Mouse (Mus musculus) stomach, postnatal 0 days (tissue): ENCODE data around the gene Ncln. TPM values are rescaled to one million over a fixed set of nuclear protein-coding genes. Genes with fewer than 3 reads are reported as not detected.
A peak's percentile ranks its signal among the peaks of the same experiment; 100 is the strongest.
"Not testable (repeated sequence)": the region's sequence is repeated elsewhere in the genome, so short reads cannot be mapped to it uniquely, and the experiment has no call there.

Experiments
- ATAC-seq: fragments of 200-750 bp; cut with Nextera tagmentation; 2 replicates; pipeline ENCODE4 v1.8.0; 2017; ENCODE audit not compliant: low FRiP score, low TSS enrichment
- DNase-seq: peaks from one replicate; pipeline ENCODE4 v3.0.0-alpha.2; 2016; ENCODE audit warnings: low spot score
- H3K27ac ChIP-seq: fragments of 300-500 bp; sonication (generic); replicated peaks from 2 replicates; pipeline ENCODE4 v1.5.1; 2014; ENCODE audit warnings: mild to moderate bottlenecking, control low read depth
- H3K27me3 ChIP-seq: fragments of 300-500 bp; sonication (generic); 2 replicates; pipeline ENCODE4 v1.6.1; 2014; ENCODE audit warnings: low read length; ENCODE audit not compliant: control insufficient read depth, insufficient read depth
- H3K36me3 ChIP-seq: fragments of 300-500 bp; sonication (generic); 2 replicates; pipeline ENCODE4 v1.6.1; 2014; ENCODE audit warnings: low read length, mixed read lengths; ENCODE audit not compliant: control insufficient read depth, insufficient read depth
- H3K4me1 ChIP-seq: fragments of 300-500 bp; sonication (generic); replicated peaks from 2 replicates; pipeline ENCODE4 v1.6.1; 2014; ENCODE audit warnings: antibody characterized with exemption; ENCODE audit not compliant: control insufficient read depth, insufficient read depth
- H3K4me2 ChIP-seq: fragments of 300-500 bp; sonication (generic); replicated peaks from 2 replicates; pipeline ENCODE4 v1.6.1; 2014; ENCODE audit warnings: low read depth, mild to moderate bottlenecking, control low read depth, moderate library complexity
- H3K4me3 ChIP-seq: fragments of 300-500 bp; sonication (generic); 2 replicates; pipeline ENCODE4 v1.5.1; 2014; ENCODE audit warnings: low read depth, low read length, control low read depth
- H3K9ac ChIP-seq: fragments of 300-500 bp; sonication (generic); 2 replicates; pipeline ENCODE4 v1.6.1; 2014; ENCODE audit warnings: mild to moderate bottlenecking, low read length, control low read depth, mixed read lengths
- H3K9me3 ChIP-seq: fragments of 300-500 bp; sonication (generic); 2 replicates; pipeline ENCODE4 v1.6.1; 2016; ENCODE audit warnings: low read length; ENCODE audit not compliant: control insufficient read depth
- CTCF ChIP-seq: IDR thresholded peaks from 2 replicates; pipeline ENCODE4 v1.5.1; 2016; ENCODE audit warnings: antibody characterized with exemption, low read depth, mild to moderate bottlenecking, moderate library complexity
- EP300 ChIP-seq: optimal IDR thresholded peaks from 2 replicates; pipeline ENCODE3; 2016; ENCODE audit warnings: antibody characterized with exemption
- WGBS: fragments of 180-500 bp; shearing (Covaris S2); extraction: QIAGEN DNeasy Blood & Tissue Kit; methylation state at CpG from one replicate; pipeline ENCODE4 v1.1.7; 2014; 5-methylcytosine and 5-hydroxymethylcytosine counted together
- polyA plus RNA-seq: library from polyadenylated mRNA; unstranded; fragments of >200 nt; fragmentation: Nextera tagmentation; extraction: Ambion mirVana; gene quantifications from 2 replicates; pipeline ENCODE4 v1.2.1, GENCODE M21; 2015

The Ncln gene
- polyA plus RNA-seq, 1 experiment from 2014 or later, result 37.0 TPM

GRCm38 (mm10) chr10:81452947-81453288 is 43.3 kb downstream of the Ncln start:
- Histone ChIP-seq H3K9ac (no peak overlapping the region), H3K9me3 (no peaks in the 10 kb centered on the region), H3K36me3 (no peaks in the 10 kb centered on the region), H3K4me1 (no peaks in the 10 kb centered on the region), H3K27me3 (peaks cover 5% of the 10 kb centered on the region; the same call in 1 of the 2 replicates), H3K4me3 (no peak overlapping the region), H3K27ac (no peak overlapping the region), H3K4me2 (no peak overlapping the region)
- WGBS, result 3% methylated on average over 14 of the region's 14 CpGs
- TF ChIP-seq CTCF, result no peak
- no peak for TF ChIP-seq EP300
- DNase-seq, result peak; percentile 21
- ATAC-seq, result no peak

DNA sequence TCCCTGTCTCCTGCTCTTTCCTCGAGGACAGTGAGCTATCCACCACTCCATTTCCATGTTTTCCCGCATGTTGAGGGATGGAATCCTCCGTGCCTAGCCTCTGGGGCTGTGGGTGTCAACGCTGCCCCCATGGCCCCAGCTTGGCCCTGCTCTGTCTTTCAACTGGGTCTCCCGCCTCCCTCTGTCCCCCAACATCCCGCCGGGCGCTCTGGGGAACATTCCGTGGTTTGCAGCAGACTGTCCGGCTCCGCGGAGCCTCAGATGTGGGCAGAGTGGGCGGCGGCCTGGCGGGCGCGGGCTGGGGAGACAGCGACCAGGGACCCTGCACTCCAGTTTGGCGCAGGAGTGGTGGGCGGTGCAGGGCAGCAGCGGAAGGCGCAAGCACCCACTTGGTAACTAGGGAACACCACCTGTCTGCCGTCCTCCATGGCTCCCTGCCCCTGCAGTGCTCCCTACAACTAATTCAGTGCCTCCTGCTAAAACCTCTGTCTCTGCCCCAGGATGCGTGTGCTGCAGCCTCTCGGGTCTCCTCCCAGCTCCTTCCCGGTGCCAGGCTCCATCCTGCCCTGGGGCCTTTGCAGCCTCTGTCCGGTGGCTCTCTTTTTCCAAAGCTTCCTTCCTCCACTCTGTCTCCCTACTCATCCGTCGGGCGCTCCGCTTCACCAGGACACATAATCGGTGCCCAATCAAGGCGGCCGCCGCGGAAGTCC is 43.8 kb downstream of the Ncln start:
- no peak for ATAC-seq
- H3K4me3 ChIP-seq, result no peak overlapping the region

GRCm38 (mm10) chr10:81451365-81451745 is 44.8 kb downstream of the Ncln start:
- H3K4me2 ChIP-seq, result no peak overlapping the region
- 60% methylated on average over 6 of the region's 6 CpGs for WGBS
- no peaks in the 10 kb centered on the region for H3K4me1 ChIP-seq
- no peaks in the 10 kb centered on the region for H3K36me3 ChIP-seq
- DNase-seq, result peak; percentile 11
- no peak overlapping the region for H3K4me3 ChIP-seq
- no peak overlapping the region for H3K9ac ChIP-seq
- no peak overlapping the region for H3K27ac ChIP-seq
- no peaks in the 10 kb centered on the region for H3K9me3 ChIP-seq
- no peak for ATAC-seq
- H3K27me3 ChIP-seq, result peaks cover 5% of the 10 kb centered on the region; the same call in 1 of the 2 replicates
- TF ChIP-seq CTCF (no peak), EP300 (no peak)

More for the DNA sequence above, 43.8 kb downstream of the Ncln start:
- DNase-seq, result peak; percentile 17
- no peak for TF ChIP-seq CTCF
- no peak for TF ChIP-seq EP300
- no peaks in the 10 kb centered on the region for H3K36me3 ChIP-seq
- H3K4me2 ChIP-seq, result no peak overlapping the region
- WGBS, result 7% methylated on average over 36 of the region's 36 CpGs
- no peak overlapping the region for H3K27ac ChIP-seq
- H3K27me3 ChIP-seq, result peaks cover 5% of the 10 kb centered on the region; the same call in 1 of the 2 replicates
- no peak overlapping the region for H3K9ac ChIP-seq
- H3K9me3 ChIP-seq, result no peaks in the 10 kb centered on the region
- H3K4me1 ChIP-seq, result no peaks in the 10 kb centered on the region

- no peak overlapping the region for H3K4me2 ChIP-seq
- no peaks in the 10 kb centered on the region for H3K36me3 ChIP-seq
- DNase-seq, result no peak
- 52% methylated on average over 9 of the region's 9 CpGs for WGBS
- no peak overlapping the region for H3K9ac ChIP-seq
- H3K27me3 ChIP-seq, result peaks cover 5% of the 10 kb centered on the region; the same call in 1 of the 2 replicates
- ATAC-seq, result no peak
- no peak overlapping the region for H3K27ac ChIP-seq
- H3K4me1 ChIP-seq, result no peaks in the 10 kb centered on the region
- no peak overlapping the region for H3K4me3 ChIP-seq
- H3K9me3 ChIP-seq, result no peaks in the 10 kb centered on the region
- TF ChIP-seq EP300, result no peak
- TF ChIP-seq CTCF, result no peak
Observed at GRCm38 (mm10) chr10:81450641-81451364, 45.4 kb downstream of the Ncln start.

DNA sequence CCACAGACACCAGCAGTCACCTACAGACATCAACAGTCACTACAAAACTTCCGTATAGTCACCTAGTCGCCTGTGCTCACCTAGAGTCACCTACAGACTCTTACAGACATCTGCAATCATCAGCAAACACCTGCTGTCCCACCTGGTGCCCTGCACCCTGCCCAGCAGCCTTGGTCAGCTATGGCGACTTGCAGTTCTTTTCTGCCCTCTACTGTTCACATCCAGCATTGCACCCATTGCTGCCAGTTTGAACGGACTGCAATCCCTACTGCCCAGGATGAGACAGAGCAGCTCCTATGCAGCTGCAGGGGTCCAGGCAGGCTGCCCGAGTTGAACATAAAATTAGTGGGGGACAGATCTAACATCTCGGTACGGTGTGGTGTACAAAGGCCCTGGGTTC is 46.1 kb downstream of the Ncln start:
- peaks cover 5% of the 10 kb centered on the region; the same call in 1 of the 2 replicates for H3K27me3 ChIP-seq
- ATAC-seq, result peak; percentile 66
- peak; percentile 90 for DNase-seq
- no peak for TF ChIP-seq EP300
- peak; percentile 99 for TF ChIP-seq CTCF
- H3K9ac ChIP-seq, result no peak overlapping the region
- H3K9me3 ChIP-seq, result no peaks in the 10 kb centered on the region
- no peak overlapping the region for H3K27ac ChIP-seq
- WGBS, result 3% methylated on average over 7 of the region's 7 CpGs
- H3K4me3 ChIP-seq, result no peak overlapping the region
- H3K4me2 ChIP-seq, result no peak overlapping the region
- H3K36me3 ChIP-seq, result no peaks in the 10 kb centered on the region
- no peaks in the 10 kb centered on the region for H3K4me1 ChIP-seq

DNA sequence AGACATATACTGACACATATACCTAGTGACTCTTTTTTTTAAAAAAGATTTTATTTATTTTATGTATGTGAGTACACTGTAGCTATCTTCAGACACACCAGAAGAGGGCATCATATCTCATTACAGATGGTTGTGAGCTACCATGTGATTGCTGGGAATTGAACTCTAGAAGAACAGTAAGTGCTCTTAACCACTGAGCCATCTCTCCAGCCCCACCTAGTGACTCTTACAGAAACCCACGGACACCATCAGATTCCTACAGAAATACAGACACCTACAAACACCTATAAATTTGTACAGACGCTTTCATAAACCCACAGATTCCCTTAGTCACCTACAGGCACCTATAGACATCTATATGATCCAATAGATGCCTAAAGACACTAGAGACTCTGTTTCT is 50.7 kb downstream of the Ncln start:
- peak; percentile 43 for TF ChIP-seq CTCF
- H3K27me3 ChIP-seq, H3K9ac ChIP-seq, DNase-seq, H3K36me3 ChIP-seq, H3K4me3 ChIP-seq, ATAC-seq, H3K9me3 ChIP-seq, H3K27ac ChIP-seq, H3K4me1 ChIP-seq, H3K4me2 ChIP-seq: not testable (repeated sequence)
- 14% methylated on average over 2 of the region's 2 CpGs for WGBS
